Mouse (Mus musculus): Measurements from ENCODE around the gene Heatr5a. TPM values are rescaled to one million over a fixed set of nuclear protein-coding genes. Genes with fewer than 3 reads are reported as not detected.

The Heatr5a gene
- polyA plus RNA-seq, 1 experiment, result 13.4 TPM

DNA sequence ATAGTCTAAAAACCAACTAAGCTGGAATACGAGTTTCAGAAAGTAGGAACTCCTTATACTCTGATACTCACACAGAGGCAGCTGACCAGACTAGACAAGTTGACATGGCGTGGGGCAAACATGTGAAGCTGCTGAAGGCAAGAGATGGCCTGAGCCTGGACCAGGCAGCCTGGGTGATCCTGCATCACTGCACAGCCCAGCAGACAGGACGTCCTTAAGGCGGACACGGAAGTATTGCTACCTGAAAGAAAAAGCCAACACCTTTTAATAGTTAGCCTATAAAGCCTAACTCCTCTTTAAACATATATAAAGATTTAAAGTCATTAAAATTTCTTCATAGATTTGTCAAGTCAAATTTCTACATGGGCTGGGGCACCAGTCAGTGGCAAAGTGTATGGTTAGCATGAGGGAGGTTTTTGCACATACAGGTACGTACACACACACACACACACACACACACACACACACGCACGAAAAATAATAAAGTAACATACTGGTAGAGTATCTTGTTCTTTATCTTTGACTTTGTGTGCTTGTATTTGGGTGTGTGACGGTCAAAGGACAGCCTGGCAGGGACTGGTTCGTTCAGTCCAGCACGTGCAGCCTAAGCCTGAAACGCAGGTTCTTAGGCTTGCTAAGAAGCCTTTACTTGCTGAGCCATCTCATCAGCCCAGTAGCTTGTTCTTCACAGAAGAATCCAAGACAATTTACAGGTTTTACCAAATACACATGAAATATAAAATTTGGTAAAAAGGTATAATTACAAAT, 56.0 kb downstream of the Heatr5a start:
- Histone ChIP-seq H3K4me3 (ENCODE audit: insufficient read depth, low read depth, low read length) (no peak overlapping the region), H3K4me1 (ENCODE audit: control insufficient read depth, insufficient read depth, low read length) (no peaks in the 10 kb centered on the region), H3K27me3 (replicated peaks; ENCODE audit: control insufficient read depth, insufficient read depth, low read length) (no peaks in the 10 kb centered on the region), H3K27ac (ENCODE audit: insufficient read depth, low read depth, low read length) (no peak overlapping the region), H3K36me3 (ENCODE audit: control insufficient read depth, insufficient read depth, low read length) (peaks cover 3% of the 10 kb centered on the region; the same call in 1 of the 2 replicates)
- no peak for TF ChIP-seq POLR2A (IDR thresholded peaks at IDR 0.05; ENCODE audit: low read depth, low read length)
- TF ChIP-seq CTCF (conservative IDR thresholded peaks at IDR 0.05; ENCODE audit: insufficient read depth, insufficient read length, low read depth, low read length), result no peak
- 91% methylated on average over 12 of the region's 12 CpGs for WGBS
- DNase-seq, result no peak

DNA sequence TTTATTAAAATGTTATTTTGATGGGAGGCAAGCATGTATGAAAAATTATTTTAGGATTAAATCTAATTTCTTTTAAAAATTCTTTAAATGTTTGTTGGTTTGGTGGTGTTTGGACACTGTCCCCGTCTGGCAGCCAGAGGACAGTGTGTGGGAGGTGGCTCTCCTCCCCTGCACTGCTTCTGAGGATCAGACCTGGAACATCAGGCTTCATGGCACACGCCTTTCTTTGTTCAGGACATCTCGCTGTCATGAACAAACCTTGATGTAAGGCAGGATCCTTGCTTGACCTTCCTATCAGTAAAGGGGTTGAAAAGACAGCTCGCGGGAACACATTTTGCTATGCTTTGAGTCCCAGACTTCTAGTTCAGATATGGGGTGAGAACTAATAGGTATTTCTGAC, 61.9 kb downstream of the Heatr5a start:
- no peak for TF ChIP-seq POLR2A (IDR thresholded peaks at IDR 0.05; ENCODE audit: low read depth, low read length)
- TF ChIP-seq CTCF (conservative IDR thresholded peaks at IDR 0.05; ENCODE audit: insufficient read depth, insufficient read length, low read depth, low read length), result no peak
- H3K27ac ChIP-seq (ENCODE audit: insufficient read depth, low read depth, low read length), result no peak overlapping the region
- WGBS, result 86% methylated on average over 5 of the region's 5 CpGs
- H3K4me1 ChIP-seq (ENCODE audit: control insufficient read depth, insufficient read depth, low read length), result no peaks in the 10 kb centered on the region
- H3K27me3 ChIP-seq (replicated peaks; ENCODE audit: control insufficient read depth, insufficient read depth, low read length), result no peaks in the 10 kb centered on the region
- peaks cover 2% of the 10 kb centered on the region; the same call in 1 of the 2 replicates for H3K36me3 ChIP-seq (ENCODE audit: control insufficient read depth, insufficient read depth, low read length)
- no peak for DNase-seq
- H3K4me3 ChIP-seq (ENCODE audit: insufficient read depth, low read depth, low read length), result no peak overlapping the region

DNA sequence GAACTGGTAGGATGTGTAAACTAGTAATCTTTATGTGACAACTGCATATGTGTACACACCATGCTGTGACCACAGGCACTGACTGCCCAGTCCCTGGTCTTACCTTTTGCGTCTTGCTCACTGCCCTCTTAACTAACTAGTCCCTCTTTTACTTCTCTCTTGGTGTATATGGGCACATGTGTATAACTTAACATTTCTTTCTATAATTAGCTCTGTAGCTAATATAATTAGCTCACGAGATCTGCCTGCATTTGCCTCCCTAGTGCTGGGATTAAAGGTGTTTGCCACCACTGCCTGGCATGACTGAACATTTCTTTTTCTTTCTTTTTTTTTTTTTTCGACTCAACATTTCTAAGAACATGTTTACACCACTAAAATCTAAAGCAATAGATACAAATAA, 63.6 kb downstream of the Heatr5a start:
- TF ChIP-seq POLR2A (IDR thresholded peaks at IDR 0.05; ENCODE audit: low read depth, low read length), result no peak
- TF ChIP-seq CTCF (conservative IDR thresholded peaks at IDR 0.05; ENCODE audit: insufficient read depth, insufficient read length, low read depth, low read length), result no peak
- 80% methylated on average over 3 of the region's 3 CpGs for WGBS
- Histone ChIP-seq H3K4me1 (ENCODE audit: control insufficient read depth, insufficient read depth, low read length) (no peaks in the 10 kb centered on the region), H3K27me3 (replicated peaks; ENCODE audit: control insufficient read depth, insufficient read depth, low read length) (no peaks in the 10 kb centered on the region), H3K4me3 (ENCODE audit: insufficient read depth, low read depth, low read length) (no peak overlapping the region), H3K27ac (ENCODE audit: insufficient read depth, low read depth, low read length) (no peak overlapping the region), H3K36me3 (ENCODE audit: control insufficient read depth, insufficient read depth, low read length) (no peaks in the 10 kb centered on the region)
- no peak for DNase-seq

DNA sequence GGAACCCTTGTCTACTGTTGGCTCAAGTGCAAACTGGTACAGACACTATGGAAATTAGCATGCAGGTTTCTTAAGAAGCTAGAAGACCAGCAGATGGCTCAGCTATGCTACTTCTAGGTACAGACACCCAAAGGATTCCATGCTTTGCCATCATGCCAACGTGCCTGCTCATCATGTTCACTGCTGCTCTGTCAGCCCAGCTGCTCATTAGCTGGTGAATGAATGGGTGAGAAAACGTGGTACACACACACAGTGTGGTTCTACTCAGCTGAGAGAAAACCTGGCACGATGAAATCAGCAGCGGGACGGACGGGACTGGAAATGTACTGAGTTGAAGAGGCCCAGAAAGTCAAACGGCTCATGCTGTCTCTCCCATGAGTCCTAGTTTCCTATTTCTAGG, 70.6 kb downstream of the Heatr5a start:
- no peak overlapping the region for H3K27ac ChIP-seq (ENCODE audit: insufficient read depth, low read depth, low read length)
- peaks cover 4% of the 10 kb centered on the region; the same call in 1 of the 2 replicates for H3K36me3 ChIP-seq (ENCODE audit: control insufficient read depth, insufficient read depth, low read length)
- H3K4me1 ChIP-seq (ENCODE audit: control insufficient read depth, insufficient read depth, low read length), result no peaks in the 10 kb centered on the region
- H3K27me3 ChIP-seq (replicated peaks; ENCODE audit: control insufficient read depth, insufficient read depth, low read length), result no peaks in the 10 kb centered on the region
- TF ChIP-seq CTCF (conservative IDR thresholded peaks at IDR 0.05; ENCODE audit: insufficient read depth, insufficient read length, low read depth, low read length), result no peak
- DNase-seq, result no peak
- WGBS, result 90% methylated on average over 7 of the region's 7 CpGs
- H3K4me3 ChIP-seq (ENCODE audit: insufficient read depth, low read depth, low read length), result no peak overlapping the region

DNA sequence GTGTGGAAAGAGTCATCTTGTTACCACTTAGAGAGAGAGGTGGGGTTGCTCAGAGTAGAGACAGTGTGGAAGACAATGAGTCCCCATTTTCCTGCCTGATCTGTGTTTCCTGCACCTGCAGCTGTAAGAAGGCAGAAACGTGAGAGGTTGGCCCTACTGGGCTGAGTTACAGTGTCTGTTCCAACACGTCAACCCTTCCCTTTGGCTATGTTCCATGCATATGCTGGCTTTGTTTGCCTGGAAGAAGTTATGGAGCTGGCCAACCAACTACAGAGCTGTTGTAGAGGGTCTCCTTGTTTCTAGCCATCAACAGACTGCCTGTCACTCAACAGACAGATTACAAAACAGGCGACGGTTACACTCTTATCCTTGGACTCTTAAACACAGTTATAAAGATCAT, 74.2 kb downstream of the Heatr5a start:
- H3K27me3 ChIP-seq (replicated peaks; ENCODE audit: control insufficient read depth, insufficient read depth, low read length), result no peaks in the 10 kb centered on the region
- peaks cover 6% of the 10 kb centered on the region; the same call in 1 of the 2 replicates for H3K36me3 ChIP-seq (ENCODE audit: control insufficient read depth, insufficient read depth, low read length)
- DNase-seq, result no peak
- no peak for TF ChIP-seq CTCF (conservative IDR thresholded peaks at IDR 0.05; ENCODE audit: insufficient read depth, insufficient read length, low read depth, low read length)
- no peak for TF ChIP-seq POLR2A (IDR thresholded peaks at IDR 0.05; ENCODE audit: low read depth, low read length)
- no peaks in the 10 kb centered on the region for H3K4me1 ChIP-seq (ENCODE audit: control insufficient read depth, insufficient read depth, low read length)
- H3K27ac ChIP-seq (ENCODE audit: insufficient read depth, low read depth, low read length), result no peak overlapping the region
- WGBS, result 83% methylated on average over 4 of the region's 4 CpGs
- H3K4me3 ChIP-seq (ENCODE audit: insufficient read depth, low read depth, low read length), result no peak overlapping the region

DNA sequence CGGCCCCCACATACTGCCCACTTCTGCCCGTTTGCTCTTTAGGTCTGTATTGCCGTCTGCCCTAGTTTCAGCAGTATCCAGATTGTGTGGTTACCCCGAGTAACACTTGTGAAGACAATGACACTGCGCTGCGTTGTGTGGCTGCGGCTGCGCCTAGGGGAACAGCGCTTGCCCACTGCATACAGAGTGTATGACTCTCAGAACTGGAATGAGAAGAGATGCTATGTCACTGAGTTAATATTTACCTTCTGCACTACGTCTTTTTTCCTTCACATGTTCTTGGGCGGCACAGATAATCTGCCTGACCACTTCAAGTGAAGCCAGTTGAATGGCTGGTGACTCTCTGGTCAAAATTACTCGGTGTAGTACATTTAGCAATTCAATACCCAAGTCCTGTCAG, 82.5 kb downstream of the Heatr5a start:
- peaks cover 2% of the 10 kb centered on the region for H3K36me3 ChIP-seq (ENCODE audit: control insufficient read depth, insufficient read depth, low read length)
- H3K4me3 ChIP-seq (ENCODE audit: insufficient read depth, low read depth, low read length), result no peak overlapping the region
- H3K4me1 ChIP-seq (ENCODE audit: control insufficient read depth, insufficient read depth, low read length), result no peaks in the 10 kb centered on the region
- H3K27ac ChIP-seq (ENCODE audit: insufficient read depth, low read depth, low read length), result no peak overlapping the region
- WGBS, result 84% methylated on average over 12 of the region's 12 CpGs
- DNase-seq, result no peak
- no peak for TF ChIP-seq POLR2A (IDR thresholded peaks at IDR 0.05; ENCODE audit: low read depth, low read length)
- no peak for TF ChIP-seq CTCF (conservative IDR thresholded peaks at IDR 0.05; ENCODE audit: insufficient read depth, insufficient read length, low read depth, low read length)
- no peaks in the 10 kb centered on the region for H3K27me3 ChIP-seq (replicated peaks; ENCODE audit: control insufficient read depth, insufficient read depth, low read length)

DNA sequence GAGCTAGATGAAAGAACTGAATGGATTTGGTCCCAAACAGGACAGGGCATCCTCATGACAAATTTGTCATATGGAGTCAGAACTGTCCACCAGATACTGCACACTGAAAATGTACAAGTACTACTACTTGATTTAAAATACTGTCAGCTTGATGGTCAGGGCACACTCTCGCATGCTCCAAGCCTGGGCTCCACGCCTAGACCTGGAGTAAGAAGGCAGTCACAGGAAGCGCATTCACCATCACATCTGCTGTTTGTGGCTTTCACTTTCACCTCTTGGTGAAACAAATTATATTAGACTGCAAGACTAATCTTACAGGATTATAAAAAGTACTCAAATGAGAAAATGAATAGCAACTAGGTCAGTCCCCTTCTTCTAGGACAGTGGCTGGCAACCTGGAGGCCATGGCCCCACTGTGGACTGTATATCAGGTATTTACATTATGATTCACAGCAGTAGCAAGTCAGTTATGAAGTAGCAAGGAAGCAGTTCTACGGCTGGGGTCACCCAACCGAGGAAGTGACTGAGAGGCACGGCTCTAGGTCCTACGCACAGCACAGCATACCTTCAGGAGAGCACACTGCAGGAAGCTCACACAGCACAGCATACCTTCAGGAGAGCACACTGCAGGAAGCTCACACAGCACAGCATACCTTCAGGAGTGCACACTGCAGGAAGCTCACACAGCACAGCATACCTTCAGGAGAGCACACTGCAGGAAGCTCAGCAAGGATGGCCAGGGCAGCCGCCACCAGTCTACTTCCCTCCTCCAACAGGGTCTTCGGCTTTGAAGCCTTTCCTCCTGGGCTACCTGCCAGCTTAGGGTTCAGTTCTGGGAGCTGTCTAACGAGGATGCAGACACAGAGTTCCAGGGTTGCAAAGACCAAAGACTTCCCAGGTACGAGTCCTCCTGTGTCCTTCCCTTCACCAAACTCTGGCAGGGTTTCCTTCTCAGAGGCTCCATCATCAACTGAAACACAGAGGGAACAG, 83.5 kb downstream of the Heatr5a start:
- 47% methylated on average over 11 of the region's 11 CpGs for WGBS
- DNase-seq, result no peak
- Histone ChIP-seq H3K4me1 (ENCODE audit: control insufficient read depth, insufficient read depth, low read length) (no peaks in the 10 kb centered on the region), H3K36me3 (ENCODE audit: control insufficient read depth, insufficient read depth, low read length) (no peaks in the 10 kb centered on the region; the same call in 1 of the 2 replicates), H3K4me3 (ENCODE audit: insufficient read depth, low read depth, low read length) (no peak overlapping the region), H3K27ac (ENCODE audit: insufficient read depth, low read depth, low read length) (no peak overlapping the region), H3K27me3 (replicated peaks; ENCODE audit: control insufficient read depth, insufficient read depth, low read length) (no peaks in the 10 kb centered on the region)
- TF ChIP-seq CTCF (conservative IDR thresholded peaks at IDR 0.05; ENCODE audit: insufficient read depth, insufficient read length, low read depth, low read length) (no peak), POLR2A (IDR thresholded peaks at IDR 0.05; ENCODE audit: low read depth, low read length) (no peak)

Measured in kidney, adult 2 months (tissue).